Mouse (Mus musculus) T-helper 1 cell (primary cell): ENCODE results near the gene Gm10073.
"Not testable (repeated sequence)": the region's sequence is repeated elsewhere in the genome, so short reads cannot be mapped to it uniquely, and the experiment has no call there.

Experiments used
- in situ Hi-C: fragments of 300-600 bp; cut with MboI, MseI; formaldehyde crosslinking; loops from one replicate; pipeline ENCODE4 v1.15.1; 2025; ENCODE audit warnings: high pct_unique_total_duplicates

The Gm10073 gene

GRCm38 (mm10) chr8:106599265-106599979 is 26.2 kb upstream of the Gm10073 start:
- in situ Hi-C loops = no loop called here

- in situ Hi-C loops = no loop called here
Measured at GRCm38 (mm10) chr8:106597067-106597466, 23.8 kb upstream of the Gm10073 start.

- in situ Hi-C loops = not testable (repeated sequence)
Measured at GRCm38 (mm10) chr8:106595623-106596022, 22.4 kb upstream of the Gm10073 start.

GRCm38 (mm10) chr8:106592458-106592857 is 19.2 kb upstream of the Gm10073 start:
- in situ Hi-C loops = no loop called here

- in situ Hi-C loops = no loop called here
Measured at GRCm38 (mm10) chr8:106588443-106589431, 15.5 kb upstream of the Gm10073 start.

- in situ Hi-C loops = no loop called here
Measured at GRCm38 (mm10) chr8:106586896-106587295, 13.6 kb upstream of the Gm10073 start.

- in situ Hi-C loops = no loop called here
Measured at GRCm38 (mm10) chr8:106585671-106586037, 12.4 kb upstream of the Gm10073 start.

GRCm38 (mm10) chr8:106584942-106585670 is 11.8 kb upstream of the Gm10073 start:
- in situ Hi-C loops = no loop called here

GRCm38 (mm10) chr8:106581344-106582088 is 8.3 kb upstream of the Gm10073 start:
- in situ Hi-C loops = no loop called here

- in situ Hi-C loops = no loop called here
Measured at GRCm38 (mm10) chr8:106579510-106579909, 6.2 kb upstream of the Gm10073 start.

- in situ Hi-C loops = no loop called here
Measured at GRCm38 (mm10) chr8:106576849-106577555, 3.7 kb upstream of the Gm10073 start.

- in situ Hi-C loops = no loop called here
Measured at GRCm38 (mm10) chr8:106574283-106574682, 1.0 kb upstream of the Gm10073 start.

- in situ Hi-C loops = not testable (repeated sequence)
Measured at GRCm38 (mm10) chr8:106572175-106572574, 1.1 kb downstream of the Gm10073 start.

GRCm38 (mm10) chr8:106571551-106572172 is 1.6 kb downstream of the Gm10073 start:
- in situ Hi-C loops = no loop called here

- in situ Hi-C loops = no loop called here
Measured at GRCm38 (mm10) chr8:106570386-106570785, 2.9 kb downstream of the Gm10073 start.

- in situ Hi-C loops = no loop called here
Measured at GRCm38 (mm10) chr8:106569006-106569405, 4.3 kb downstream of the Gm10073 start.

GRCm38 (mm10) chr8:106563691-106564182 is 9.5 kb downstream of the Gm10073 start:
- in situ Hi-C loops = loop anchor here (5.0 kb wide), 1 partner anchor 84 kb away; no protein-coding TSS in a partner anchor

GRCm38 (mm10) chr8:106561097-106561865 is 12.0 kb downstream of the Gm10073 start:
- in situ Hi-C loops = loop anchor here (5.0 kb wide), 1 partner anchor 86 kb away; no protein-coding TSS in a partner anchor

- in situ Hi-C loops = loop anchor here (5.0 kb wide), 1 partner anchor 87 kb away; no protein-coding TSS in a partner anchor
Measured at GRCm38 (mm10) chr8:106559844-106560243, 13.4 kb downstream of the Gm10073 start.
